Mouse (Mus musculus) embryonic facial prominence, embryonic 15.5 days (tissue): ENCODE measurements around the gene Wdr75. TPM values are rescaled to one million over a fixed set of nuclear protein-coding genes. Genes with fewer than 3 reads are reported as not detected.

Experiments
- ATAC-seq: fragments of 200-750 bp; cut with Nextera tagmentation; 2 replicates; pipeline ENCODE4 v1.8.0; 2017; ENCODE audit warnings: low read depth, moderate TSS enrichment; ENCODE audit not compliant: insufficient number of reproducible peaks, low FRiP score, low TSS enrichment
- H3K27ac ChIP-seq: fragments of 300-500 bp; sonication (generic); replicated peaks from 2 replicates; pipeline ENCODE4 v1.5.1; 2015; ENCODE audit warnings: mild to moderate bottlenecking, inconsistent platforms
- H3K27me3 ChIP-seq: fragments of 300-500 bp; sonication (generic); 2 replicates; pipeline ENCODE4 v1.6.1; 2015; ENCODE audit warnings: inconsistent platforms
- H3K36me3 ChIP-seq: fragments of 300-500 bp; sonication (generic); 2 replicates; pipeline ENCODE4 v1.6.1; 2015; ENCODE audit warnings: mild to moderate bottlenecking, inconsistent platforms
- H3K4me1 ChIP-seq: fragments of 300-500 bp; sonication (generic); 2 replicates; pipeline ENCODE4 v1.6.1; 2015; ENCODE audit warnings: inconsistent platforms
- H3K4me2 ChIP-seq: fragments of 300-500 bp; sonication (generic); replicated peaks from 2 replicates; pipeline ENCODE4 v1.6.1; 2015; ENCODE audit warnings: mild to moderate bottlenecking, inconsistent platforms
- H3K4me3 ChIP-seq: fragments of 300-500 bp; sonication (generic); replicated peaks from 2 replicates; pipeline ENCODE4 v1.5.1; 2015; ENCODE audit warnings: mild to moderate bottlenecking, inconsistent platforms
- H3K9ac ChIP-seq: fragments of 300-500 bp; sonication (generic); 2 replicates; pipeline ENCODE4 v1.6.1; 2015; ENCODE audit warnings: inconsistent platforms
- H3K9me3 ChIP-seq: fragments of 300-500 bp; sonication (generic); replicated peaks from 2 replicates; pipeline ENCODE4 v1.6.1; 2016; ENCODE audit warnings: inconsistent platforms
- WGBS: fragments of 180-500 bp; shearing (Covaris S2); methylation state at CpG from one replicate; pipeline ENCODE4 v1.1.7; 2015; 5-methylcytosine and 5-hydroxymethylcytosine counted together
- polyA plus RNA-seq: library from polyadenylated mRNA; unstranded; fragments of >200 nt; fragmentation: Nextera tagmentation; extraction: Ambion mirVana; gene quantifications from 2 replicates; pipeline ENCODE4 v1.2.1, GENCODE M21; 2015

Gene Wdr75
- polyA plus RNA-seq, 1 experiment from 2014 or later: 64.0 TPM

GRCm38 (mm10) chr1:45868479-45869137, 73.6 kb downstream of the Wdr75 start:
- no peak for ATAC-seq
- Histone ChIP-seq H3K9me3 (no peaks in the 10 kb centered on the region), H3K4me3 (no peak overlapping the region), H3K4me2 (no peak overlapping the region), H3K27ac (no peak overlapping the region), H3K36me3 (no peaks in the 10 kb centered on the region), H3K9ac (no peak overlapping the region), H3K4me1 (peaks cover 15% of the 10 kb centered on the region), H3K27me3 (no peaks in the 10 kb centered on the region)
- whole genome bisulfite sequencing: 77% methylated on average over 3 of the region's 3 CpGs

Other genes with a start within 250 kb of the Wdr75 start
- gene Gm5269, start 95.1 kb downstream of the Wdr75 start, polyA plus RNA-seq: not detected in 2 replicates
- gene Slc40a1, start 131.4 kb downstream of the Wdr75 start, polyA plus RNA-seq: 30.7 and 32.0 TPM in 2 replicates